Mouse (Mus musculus) brain, embryonic 18.5 days (tissue): ENCODE data around the gene Rsph10b.
A peak's percentile ranks its signal among the peaks of the same experiment; 100 is the strongest.

ENCODE experiments used
- DNase-seq: peaks from one replicate; pipeline ENCODE4 v3.0.0-alpha.2; 2012; ENCODE audit warnings: low read depth, low spot score

Gene Rsph10b

DNA sequence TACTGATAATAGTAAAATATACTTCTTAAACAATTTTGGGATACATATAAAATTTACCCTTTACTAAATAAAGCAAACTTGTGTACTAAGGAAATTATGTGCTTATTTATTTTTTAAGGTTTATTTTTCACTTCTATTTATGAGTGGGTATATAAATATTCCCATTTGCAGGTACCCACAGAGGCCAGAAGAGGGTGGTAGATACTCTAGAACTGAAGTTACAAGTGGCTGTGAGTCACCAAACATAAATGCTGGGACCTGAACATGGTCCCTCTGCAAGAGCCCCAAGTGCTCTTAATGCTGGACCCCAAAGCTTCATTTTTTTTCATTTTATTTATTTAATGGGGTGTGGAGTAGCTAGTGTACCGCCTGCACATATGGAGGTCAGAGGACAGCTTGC, 1.0 kb downstream of the Rsph10b start:
- DNase-seq: no peak

DNA sequence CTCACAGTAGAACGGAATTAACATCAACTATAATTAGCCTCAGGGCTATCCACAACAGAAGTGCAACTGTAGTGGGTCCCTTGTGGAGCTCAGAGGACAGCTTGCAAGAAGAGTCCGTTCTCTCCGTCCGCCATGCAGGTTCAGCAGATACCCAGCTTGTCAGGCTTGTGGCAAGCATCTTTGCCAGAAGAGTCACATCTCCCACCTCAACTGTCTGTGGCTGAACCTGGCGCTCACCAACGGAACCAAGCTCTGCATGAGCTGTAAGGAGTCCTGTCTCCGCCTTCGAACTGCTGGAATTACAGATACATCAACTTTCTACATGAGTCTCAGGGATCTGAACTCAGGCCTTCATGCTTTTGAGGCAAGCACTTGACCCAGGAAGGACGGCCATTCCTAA, 3.3 kb downstream of the Rsph10b start:
- DNase-seq: no peak

DNA sequence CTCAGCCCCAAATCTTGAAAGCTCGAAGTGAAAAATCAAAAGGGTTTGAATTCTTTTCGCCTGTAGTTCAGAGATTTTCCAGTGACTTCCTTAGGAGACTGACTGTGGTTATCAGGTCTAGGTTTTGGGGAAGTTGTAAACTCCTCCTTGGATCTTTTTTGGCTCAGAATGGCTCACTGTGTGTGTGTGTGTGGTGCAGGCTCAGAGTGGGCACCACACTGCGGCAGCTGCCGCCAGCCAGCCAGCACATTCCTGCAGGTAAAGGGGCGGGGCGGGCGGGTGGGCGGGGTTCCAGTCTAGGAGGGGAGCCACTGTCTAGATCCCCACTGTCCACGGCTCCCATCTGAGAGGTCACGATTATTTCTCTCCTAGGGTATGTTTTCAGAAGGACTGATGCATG, 8.8 kb downstream of the Rsph10b start:
- no peak for DNase-seq

DNA sequence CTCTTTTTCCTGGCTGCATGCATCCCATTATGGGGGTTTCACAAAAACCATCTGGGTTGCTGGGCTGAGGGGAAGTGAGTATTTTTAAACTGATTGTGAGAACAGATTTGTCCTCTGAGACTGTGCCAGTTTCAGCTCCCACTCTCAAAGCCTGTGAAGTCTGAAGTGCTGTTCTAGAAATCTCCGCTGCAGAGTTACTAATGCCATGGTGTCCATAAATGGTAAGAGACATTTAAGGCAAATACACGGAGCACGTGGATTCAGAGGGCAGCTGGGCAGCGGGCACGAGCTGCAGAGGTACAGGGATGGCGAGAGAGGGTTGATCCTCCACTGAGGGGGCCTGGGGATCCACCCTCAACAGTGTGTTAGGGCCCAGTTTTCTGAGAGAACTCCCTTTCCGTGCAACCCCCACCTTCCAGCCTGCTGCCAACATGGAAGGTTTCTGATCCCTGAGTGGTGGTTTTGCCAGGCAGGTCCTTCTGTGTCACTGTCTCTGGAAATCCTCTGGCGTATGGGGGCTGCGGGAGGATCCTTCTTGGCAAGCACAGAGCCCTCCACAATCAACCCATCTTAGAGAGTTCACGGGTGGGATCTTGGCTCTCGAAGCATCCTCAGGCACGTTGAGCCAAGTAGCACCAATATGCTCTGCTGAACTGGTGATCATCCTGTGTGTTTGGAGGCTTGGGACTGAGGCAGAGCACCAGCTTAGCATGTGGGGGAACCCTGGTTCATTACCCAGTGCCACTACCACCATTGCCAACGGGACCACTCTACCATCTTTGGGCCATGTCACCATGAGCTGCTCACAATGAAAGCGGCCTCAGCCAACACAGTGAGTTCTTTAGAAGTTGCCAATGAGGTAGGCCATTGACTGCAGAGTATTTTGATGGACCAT, 10.6 kb downstream of the Rsph10b start:
- DNase-seq: peak; percentile 81

DNA sequence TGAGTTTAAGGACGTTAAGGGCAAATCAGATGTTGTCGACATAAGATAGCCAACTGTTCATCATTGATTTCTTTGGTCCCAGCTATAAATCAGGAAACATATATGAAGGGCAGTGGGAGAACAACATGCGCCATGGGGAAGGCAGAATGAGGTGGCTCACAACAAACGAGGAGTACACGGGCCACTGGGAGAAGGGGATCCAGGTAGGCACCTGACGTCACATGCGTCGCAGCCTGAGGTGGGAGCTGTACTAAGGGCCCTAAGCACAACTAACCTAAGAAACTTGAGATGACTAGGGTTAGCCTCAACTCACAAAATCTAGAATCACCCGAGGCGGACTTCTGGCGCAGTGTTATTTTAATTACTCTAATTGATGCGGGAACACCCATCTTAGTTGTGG, 15.5 kb downstream of the Rsph10b start:
- DNase-seq: no peak

DNA sequence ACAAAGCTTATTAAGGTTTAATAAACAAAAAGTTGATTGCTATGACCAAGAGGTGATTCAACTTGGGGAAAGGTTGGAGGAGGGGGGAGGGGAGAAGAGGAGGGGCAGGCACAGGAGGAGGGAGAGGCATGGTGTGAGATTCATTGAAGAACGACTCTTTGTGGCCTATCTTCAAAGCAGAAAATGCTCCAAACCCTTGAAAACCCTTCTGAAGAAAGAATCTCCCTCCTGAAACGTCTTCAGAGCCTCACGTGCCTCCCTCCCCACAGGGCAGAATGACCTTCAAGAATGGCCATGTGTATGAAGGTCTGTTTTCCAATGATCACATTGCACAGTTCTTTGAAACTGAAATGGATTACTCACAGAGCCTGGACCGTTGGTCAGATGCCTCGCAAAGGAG, 17.2 kb downstream of the Rsph10b start:
- DNase-seq: no peak

DNA sequence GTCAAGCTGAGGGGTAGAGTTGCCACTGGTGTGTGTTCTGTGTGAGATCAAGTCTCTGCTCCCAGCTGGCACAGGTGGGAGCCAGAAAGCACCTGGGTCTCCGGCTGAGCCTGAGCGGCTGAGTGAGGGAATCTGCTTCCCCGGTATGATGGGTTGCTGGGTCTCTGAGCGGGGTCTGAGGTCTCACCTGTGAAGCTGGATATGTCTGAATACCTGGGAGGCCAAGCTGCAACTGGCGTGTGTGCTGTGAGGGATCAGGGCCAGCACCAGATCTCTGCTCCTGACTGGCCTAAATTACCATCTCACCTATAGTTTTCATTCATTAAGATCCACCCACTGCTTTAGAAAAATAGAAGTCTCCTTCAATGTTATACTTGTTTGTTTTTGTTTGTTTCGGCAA, 24.3 kb downstream of the Rsph10b start:
- DNase-seq: no peak

DNA sequence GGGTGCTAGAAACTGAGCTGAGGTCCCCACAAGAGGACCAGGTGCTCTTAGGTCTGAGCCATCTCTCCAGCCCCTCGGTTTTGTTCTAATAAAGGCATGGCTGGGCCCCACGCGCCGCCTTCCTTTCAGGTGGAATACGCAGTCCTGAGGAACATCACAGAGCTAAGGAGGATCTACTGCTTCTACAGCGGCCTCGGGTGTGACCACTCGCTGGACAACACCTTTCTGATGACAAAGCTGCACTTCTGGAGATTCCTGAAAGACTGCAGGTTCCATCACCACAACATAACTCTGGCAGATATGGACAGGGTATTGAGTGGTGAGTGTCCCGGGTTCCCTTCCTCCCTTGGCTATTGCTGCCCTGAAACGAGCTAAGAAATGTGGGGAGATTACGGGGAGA, 26.7 kb downstream of the Rsph10b start:
- DNase-seq: no peak

DNA sequence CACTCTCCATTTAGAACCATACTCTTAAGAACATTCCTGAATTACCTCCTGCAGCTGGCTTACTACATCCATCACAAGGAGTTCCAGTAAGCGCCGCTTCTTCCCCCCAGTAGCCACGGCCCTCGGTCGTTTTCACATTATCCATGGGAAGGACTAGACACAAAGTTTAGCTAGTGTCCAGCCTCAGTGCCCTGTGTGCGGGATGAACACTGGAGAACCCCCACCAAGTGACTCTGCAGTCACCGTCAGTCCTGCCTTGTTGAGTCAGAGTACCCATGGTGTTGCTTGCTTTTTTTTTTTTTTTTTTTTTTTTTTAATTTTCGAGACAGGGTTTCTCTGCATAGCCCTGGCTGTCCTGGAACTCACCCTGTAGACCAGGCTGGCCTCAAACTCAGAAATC, 28.3 kb downstream of the Rsph10b start:
- DNase-seq: no peak

DNA sequence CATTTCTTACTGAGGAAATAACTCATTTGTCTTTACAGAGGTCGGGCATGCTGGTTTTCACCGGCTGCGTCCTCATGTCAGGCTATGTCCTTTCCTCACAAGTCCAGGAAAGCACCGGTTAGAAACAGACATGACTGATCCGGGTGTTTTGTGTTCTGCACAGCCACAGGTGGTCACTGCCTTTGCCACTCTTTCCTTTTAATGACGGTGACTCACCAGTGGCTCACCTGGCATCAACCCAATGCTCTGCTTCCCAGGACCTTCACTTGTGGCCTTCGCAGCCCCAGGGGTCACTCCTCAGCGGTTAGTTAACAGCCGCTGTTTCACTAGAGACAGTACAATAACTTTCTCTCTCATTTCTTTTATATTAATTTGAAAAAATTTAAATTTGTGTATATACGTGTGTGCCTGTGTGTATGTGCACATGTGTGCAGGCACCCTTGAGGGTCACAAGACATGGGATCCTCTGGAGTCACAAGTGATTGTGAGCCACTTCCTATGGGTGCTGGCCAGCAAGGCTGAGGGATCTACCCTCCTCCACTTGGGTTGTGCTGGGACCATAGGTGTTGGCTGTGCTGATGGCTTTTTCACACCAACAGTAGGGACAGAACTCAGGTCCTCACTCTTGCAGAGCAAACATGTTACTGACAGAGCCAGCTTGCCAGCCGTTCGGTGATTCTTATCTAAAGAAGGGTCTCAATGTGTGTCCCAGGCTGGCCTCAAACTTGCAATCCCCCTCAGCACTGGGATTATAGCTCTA, 32.9 kb downstream of the Rsph10b start:
- DNase-seq: no peak

DNA sequence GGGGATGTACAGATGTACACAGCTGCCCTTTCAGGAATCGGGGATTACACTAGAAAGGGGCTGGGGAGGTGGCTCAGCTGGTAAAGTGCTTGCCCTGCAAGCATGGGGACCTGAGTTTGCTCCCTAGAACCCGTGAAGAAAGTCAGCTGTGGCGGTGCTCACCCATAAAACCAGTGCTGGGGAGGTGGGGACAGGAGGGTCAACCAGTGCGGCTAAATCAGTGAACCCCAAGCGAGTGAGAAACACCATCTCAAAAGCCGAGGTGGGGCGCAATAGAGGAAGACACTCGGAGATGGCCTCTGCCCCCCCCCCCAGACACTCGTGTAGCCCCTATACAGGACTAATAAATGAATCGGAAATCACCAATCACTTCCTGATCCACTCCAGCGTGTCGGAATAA, 33.8 kb downstream of the Rsph10b start:
- no peak for DNase-seq

DNA sequence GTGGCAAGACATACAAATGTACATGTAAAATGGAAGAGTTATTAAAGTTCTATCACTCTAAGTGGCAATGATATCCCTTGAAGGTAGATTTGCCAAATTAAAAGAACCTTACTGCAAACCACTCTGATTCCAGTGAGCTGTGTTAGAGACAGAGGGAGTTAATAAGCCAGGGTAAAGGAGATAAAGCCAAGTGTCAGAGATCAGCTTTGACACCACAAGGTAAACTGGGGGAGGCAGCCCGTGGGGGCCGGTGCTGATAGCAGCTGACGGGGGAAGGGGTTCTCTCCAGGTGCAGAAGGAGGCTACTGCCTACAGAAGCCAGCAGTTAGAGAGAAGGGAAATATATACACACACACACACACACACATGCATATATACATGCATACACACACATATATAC, 39.8 kb downstream of the Rsph10b start:
- DNase-seq: no peak

DNA sequence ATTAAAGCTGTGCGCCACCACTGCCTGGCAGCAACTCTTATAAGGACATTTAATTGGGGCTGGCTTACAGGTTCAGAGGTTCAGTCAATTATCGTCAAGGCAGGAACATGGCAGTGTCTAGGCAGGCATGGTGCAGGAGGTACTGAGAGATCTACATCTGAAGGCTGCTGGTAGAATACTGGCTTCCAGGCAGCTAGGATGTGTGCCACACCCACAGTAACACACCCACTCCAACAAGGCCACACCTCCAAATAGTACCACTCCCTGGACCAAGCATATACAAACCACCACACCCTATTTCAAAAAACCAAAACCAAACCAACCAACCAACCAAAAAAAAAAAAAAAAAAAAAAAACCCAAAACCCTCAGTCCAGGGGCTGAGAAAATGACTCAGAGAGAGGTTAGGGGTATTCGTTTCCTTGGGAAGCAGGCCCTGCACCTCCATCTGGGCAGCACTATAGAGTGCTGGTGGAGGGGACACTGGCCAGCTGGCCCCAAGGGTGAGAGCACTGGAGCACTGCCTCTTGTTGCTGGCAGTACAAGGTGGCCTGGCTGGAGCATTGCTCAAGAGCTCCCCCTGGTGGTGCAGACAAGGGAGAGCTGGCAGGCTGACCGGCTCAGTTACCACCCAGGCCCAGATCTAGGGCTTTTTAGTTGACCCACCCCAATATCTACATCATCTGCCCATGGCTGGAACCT, 42.2 kb downstream of the Rsph10b start:
- DNase-seq: peak; percentile 12

DNA sequence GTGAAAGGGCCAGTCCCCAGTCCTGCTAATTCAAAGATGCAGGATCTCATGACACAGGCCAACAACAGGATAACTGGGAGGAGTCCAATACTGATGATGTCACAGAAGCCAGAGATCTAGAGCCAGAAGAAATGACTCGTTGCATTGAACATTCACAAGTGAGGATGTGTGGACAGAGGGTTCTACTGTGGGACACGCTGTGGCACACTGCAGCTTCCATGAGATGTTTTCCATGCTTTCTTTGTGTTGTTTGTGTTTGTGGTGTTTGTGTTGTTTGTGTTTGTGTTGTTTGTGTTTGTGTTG, 42.7 kb downstream of the Rsph10b start:
- DNase-seq: no peak

DNA sequence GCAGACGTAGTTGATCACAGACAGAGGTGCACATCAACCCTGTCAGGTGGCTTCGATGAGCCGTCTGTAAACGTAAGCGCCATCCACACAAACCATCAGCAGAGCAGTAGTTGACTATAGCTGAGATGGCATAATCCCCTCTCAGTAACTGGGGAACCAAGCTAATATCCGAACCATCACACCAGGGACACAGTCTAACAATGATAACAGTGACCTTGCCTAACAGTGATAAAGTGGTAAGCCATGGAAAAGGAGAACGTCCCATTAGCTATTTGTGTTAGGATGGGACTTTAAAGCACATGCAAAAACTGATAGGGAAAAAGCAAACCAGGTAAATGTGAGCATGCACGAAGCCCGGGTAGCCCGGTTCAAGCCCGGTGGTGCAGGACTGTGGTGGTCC, 43.4 kb downstream of the Rsph10b start:
- no peak for DNase-seq

DNA sequence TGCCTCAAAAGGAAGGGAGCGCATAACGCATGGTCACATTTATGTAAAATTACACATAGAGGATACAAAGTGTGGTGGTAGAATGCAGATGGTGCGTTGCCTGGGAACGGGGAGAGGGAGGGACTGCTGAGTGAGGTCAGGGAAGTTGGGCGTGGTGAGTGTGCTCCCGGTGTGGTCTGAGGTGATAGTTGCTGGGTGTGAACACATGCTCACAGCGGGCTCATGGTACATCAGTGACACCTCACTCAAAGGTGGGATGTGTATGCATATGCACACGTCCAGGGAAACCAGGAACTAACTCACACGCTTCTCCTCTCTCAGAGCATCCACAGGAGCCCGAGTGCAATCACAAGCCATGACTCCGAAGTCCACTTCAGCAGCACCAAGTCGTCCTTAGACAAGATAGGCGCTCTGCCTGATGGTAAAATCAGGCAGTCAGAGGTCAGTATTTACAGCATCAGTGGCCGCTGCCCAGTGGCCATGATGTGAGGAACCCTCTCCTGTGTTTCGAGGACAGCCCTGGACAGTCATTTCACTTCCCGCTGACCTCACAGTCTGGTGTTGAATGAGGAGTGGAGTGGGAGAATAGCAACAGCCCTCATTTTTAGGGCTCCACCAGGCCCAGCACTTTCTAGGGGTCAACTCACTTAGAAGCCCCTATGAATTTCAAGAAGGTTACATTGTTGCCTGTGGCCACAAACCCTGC, 44.0 kb downstream of the Rsph10b start:
- DNase-seq: no peak

DNA sequence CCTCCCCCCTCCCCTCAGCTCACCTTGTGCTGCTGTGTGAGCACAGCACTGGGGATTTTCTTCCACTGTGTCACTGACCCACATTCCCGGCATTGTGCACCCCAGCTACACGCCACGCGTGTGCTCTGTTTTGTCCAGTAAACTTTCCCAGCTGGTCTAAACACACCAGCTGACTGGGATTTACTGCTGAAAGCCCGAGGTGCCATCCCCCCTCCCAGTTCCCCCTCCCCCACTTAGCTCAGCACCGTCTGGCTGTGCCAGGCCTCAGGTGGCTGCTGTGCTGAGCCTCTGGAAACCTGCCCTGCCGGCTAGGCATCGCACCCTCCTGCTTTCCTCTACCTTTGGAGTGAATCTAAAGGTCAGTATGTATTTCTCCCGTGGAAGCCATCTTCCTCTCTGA, 48.0 kb downstream of the Rsph10b start:
- DNase-seq: no peak

DNA sequence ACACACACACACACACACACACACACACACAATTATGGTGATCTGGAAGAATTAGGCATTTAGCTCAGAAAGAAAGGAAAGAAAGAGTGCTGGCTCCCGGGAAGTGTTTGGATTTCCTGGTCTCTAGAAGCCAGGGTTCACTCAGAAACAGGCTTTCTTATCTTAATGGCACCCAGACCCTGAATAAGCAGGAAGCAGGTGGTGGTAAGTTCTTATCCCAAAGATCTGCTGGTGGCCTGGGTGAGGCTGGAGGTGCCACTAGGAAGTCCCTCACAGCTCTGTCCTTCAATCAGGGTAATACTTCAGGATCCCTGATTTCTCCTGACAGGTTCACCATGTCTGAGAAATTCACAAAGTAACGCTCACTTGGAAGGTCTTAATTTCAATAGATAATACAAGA, 49.5 kb downstream of the Rsph10b start:
- DNase-seq: no peak

DNA sequence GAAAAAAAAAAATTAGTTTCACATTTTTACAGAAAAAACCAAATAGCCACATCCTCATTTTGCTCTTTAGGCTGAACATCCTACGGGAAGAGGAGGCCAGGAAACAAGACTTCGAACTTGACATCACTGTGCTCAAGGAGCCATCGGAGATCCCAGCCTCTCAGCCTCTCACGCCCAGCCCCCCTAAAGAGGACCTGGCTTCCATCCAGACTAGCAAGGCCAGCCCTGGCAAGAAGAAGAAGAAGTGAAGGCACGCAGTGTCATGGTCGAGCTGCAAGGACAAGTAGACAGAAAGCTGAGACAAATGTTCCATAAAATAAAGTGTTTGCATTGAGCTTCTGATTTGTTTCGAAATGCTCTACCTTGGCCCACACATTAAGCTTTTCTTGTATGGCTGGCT, 52.5 kb downstream of the Rsph10b start:
- no peak for DNase-seq

DNA sequence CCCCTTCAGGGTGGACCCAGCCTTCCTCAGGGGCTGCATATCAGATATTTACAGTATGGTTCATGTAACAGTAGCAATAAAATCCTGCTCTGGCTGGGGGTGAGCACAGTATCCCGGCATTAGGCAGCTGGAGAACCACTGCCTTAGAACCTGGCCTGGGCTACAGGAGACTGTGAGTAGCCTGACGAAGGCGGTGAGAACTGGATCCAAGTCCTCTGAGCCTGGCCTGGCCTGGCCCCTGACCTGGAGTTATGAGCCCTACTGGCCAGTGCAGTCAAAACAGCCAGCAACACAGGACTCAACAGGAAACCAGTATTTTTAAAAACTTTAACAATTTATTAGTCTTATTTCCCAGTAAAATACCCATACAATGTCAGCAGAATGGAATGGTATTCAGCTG, 54.8 kb downstream of the Rsph10b start:
- no peak for DNase-seq

DNA sequence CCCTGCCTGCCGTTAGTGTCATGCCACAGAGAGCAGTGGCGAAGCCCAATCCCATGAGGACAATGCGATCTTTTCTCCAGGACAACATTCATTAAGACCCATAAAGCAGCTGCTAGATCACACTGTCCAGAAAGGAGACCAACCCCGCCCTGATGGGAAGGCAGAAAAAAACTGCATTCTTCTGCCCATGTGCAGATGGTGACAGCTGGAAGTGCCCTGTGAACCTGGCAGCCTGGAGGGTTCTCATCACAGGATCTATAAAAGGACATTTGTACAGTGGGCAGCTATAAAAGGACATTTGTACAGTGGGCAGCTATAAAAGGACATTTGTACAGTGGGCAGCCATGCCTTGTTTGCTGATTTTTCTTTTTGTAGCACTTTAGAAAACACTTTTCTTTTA, 56.2 kb downstream of the Rsph10b start:
- DNase-seq: no peak

DNA sequence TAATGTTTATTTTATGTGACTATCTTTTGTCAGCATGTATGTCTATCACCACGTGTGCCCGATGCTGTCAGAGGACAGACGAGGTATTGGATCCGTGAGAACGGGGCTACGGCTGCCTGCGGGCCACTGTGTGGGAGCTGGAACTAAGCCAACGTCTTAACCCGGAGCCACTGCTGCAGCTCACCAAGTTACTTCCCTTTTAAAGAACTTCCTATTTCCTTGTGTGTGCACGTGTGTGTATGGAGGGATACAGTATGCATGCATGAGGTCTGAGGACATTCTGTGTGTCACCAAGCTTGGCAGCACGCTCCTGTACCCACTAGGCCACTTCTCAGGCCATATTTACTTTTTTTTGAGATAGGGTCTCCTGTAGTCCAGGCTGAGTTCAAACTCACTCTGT, 57.3 kb downstream of the Rsph10b start:
- DNase-seq: no peak
